In the genomic region with DNA sequence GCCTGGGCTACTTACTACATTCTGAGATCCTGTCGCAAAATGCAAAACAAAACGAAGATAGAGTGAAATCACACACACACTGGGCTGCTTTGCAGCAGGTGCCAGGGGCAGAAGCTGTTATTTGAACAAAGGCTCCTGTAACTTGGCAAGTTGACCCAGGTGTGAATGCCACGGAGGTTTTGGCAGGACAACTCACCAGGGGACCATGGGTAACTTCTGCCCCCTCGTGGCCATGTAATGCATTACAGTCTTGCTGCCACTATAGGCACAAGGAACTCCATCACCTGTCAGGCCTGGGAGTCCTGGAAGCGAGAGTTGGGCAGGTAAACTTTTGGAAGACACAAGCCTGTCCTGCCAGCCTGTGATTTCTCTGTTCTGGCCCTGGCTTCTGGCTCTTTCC, we compare ENCODE assay signal across 9 mouse cellular contexts. TPM values are rescaled to one million over a fixed set of nuclear protein-coding genes. Genes with fewer than 3 reads are reported as not detected.
DNase-seq lines count a peak whose midpoint lies in the region; ATAC-seq and TF ChIP-seq lines count a peak whose summit lies in the region.
"Had no signal": no experiment of that assay in that cellular context is flagged by ENCODE, and none has a peak within 500 bp of the region (broad histone marks: within the 10 kb centered on the region; RNA-seq: fewer than 3 reads in every experiment).

No protein-coding gene starts in this region.

- peak; percentile 85 for DNase-seq in 3T3-L1 (ENCODE audit: low read depth, low spot score)
- DNase-seq in CH12.LX (ENCODE audit: extremely low read depth): peak; percentile 75
- DNase-seq in c-Kit-positive CD71-negative TER-119-negative erythroid progenitor cells, embryonic 14.5 days (ENCODE audit: low read depth): peak; percentile 73
- DNase-seq in gastrocnemius, adult 8-10 months (ENCODE audit: low spot score in 2 of 2): peak; percentile 74 to 80
- DNase-seq in layer of hippocampus, adult 11-12 months (ENCODE audit: low spot score): peak; percentile 86
- peak; percentile 70 for DNase-seq in right cerebral cortex, postnatal 25 days
- DNase-seq in urinary bladder, postnatal 10 days (ENCODE audit: low spot score): peak; percentile 66

- H3K36me3 ChIP-seq in CH12.LX (replicated peaks in 1 of 2; ENCODE audit: control insufficient read depth in 1 of 2, insufficient read depth in 1 of 2, low read length in 1 of 2): no peaks in the 10 kb centered on the region
- H3K36me3 ChIP-seq in lung, embryonic 16.5 days (ENCODE audit: control insufficient read depth, insufficient read depth, low read length): peaks cover 30% of the 10 kb centered on the region

- TF ChIP-seq POLR2A in CH12.LX (IDR thresholded peaks at IDR 0.05; ENCODE audit: low read depth, low read length): no peak

- no peak for ATAC-seq in lung, embryonic 16.5 days (ENCODE audit: low read depth)

- H3K4me1 ChIP-seq in CH12.LX (ENCODE audit: control insufficient read depth in 1 of 2, insufficient read depth in 2 of 2): peaks cover 4 to 20% of the 10 kb centered on the region in 2 experiments; a peak in 3 of 4 replicates
- H3K4me1 ChIP-seq in lung, embryonic 16.5 days (replicated peaks; ENCODE audit: control insufficient read depth, insufficient read depth, low read length): peaks cover 67% of the 10 kb centered on the region

- no peak overlapping the region for H3K9ac ChIP-seq in CH12.LX (ENCODE audit: insufficient read depth, low read depth)
- H3K9ac ChIP-seq in lung, embryonic 16.5 days (ENCODE audit: low read length): no peak overlapping the region

- 18% methylated on average over 5 of the region's 5 CpGs for WGBS in lung, embryonic 16.5 days

- in situ Hi-C loops in CH12.LX (cut with MboI; ENCODE audit: low pct_ligation_motif_present, low pct_unique_long_range_greater_than_20kb, low sequenced_read_pairs): loop anchor here (10.0 kb wide), 1 partner anchor 224 kb away; no protein-coding TSS in a partner anchor

- no peaks in the 10 kb centered on the region for H3K79me2 ChIP-seq in CH12.LX (replicated peaks; ENCODE audit: control insufficient read depth, extremely low read depth, insufficient read depth, poor library complexity, severe bottlenecking)

- no peaks in the 10 kb centered on the region for H3K9me3 ChIP-seq in CH12.LX (replicated peaks; ENCODE audit: low read length)
- H3K9me3 ChIP-seq in lung, embryonic 16.5 days (ENCODE audit: control insufficient read depth, low read length): no peaks in the 10 kb centered on the region

- no peak for TF ChIP-seq EP300 in CH12.LX (IDR thresholded peaks at IDR 0.05; ENCODE audit: low read length)

- no peak overlapping the region for H3K4me3 ChIP-seq in CH12.LX (replicated peaks in 1 of 3; ENCODE audit: low read depth in 2 of 3, low read length in 2 of 3, poor library complexity in 1 of 3)
- H3K4me3 ChIP-seq in lung, embryonic 16.5 days (ENCODE audit: low read length): no peak overlapping the region

- dilution Hi-C loops in CH12.LX (cut with MboI; ENCODE audit: extremely low pct_ligation_motif_present, extremely low pct_unique_long_range_greater_than_20kb, low sequenced_read_pairs): loop anchor here (25.0 kb wide), 1 partner anchor 111 kb away; no protein-coding TSS in a partner anchor

- TF ChIP-seq RAD21 in CH12.LX (IDR thresholded peaks at IDR 0.05; ENCODE audit: low read depth, low read length): peak; percentile 82

- no peak overlapping the region; the same call in 1 of the 2 replicates for H3K4me2 ChIP-seq in CH12.LX (ENCODE audit: insufficient read depth, low read depth, poor library complexity, severe bottlenecking)
- H3K4me2 ChIP-seq in lung, embryonic 16.5 days (ENCODE audit: low read depth, low read length): no peak overlapping the region

- peaks cover 92% of the 10 kb centered on the region for H3K27me3 ChIP-seq in CH12.LX (replicated peaks)
- no peaks in the 10 kb centered on the region for H3K27me3 ChIP-seq in lung, embryonic 16.5 days (ENCODE audit: control insufficient read depth, insufficient read depth, low read depth, low read length)

- H3K27ac ChIP-seq in CH12.LX (ENCODE audit: insufficient read depth, low read depth): no peak overlapping the region
- peak overlapping the region; percentile 32; the same call in 1 of the 2 replicates for H3K27ac ChIP-seq in lung, embryonic 16.5 days (ENCODE audit: low read length)

- peak; percentile 74 to 87 for TF ChIP-seq CTCF in CH12.LX (conservative IDR thresholded peaks at IDR 0.05 in 1 of 2, IDR thresholded peaks at IDR 0.05 in 1 of 2; ENCODE audit: low read depth in 2 of 2, low read length in 2 of 2)

TF ChIP-seq in CH12.LX, 34 proteins besides CTCF, POLR2A, EP300 and RAD21:
- TF ChIP-seq SMC3 (IDR thresholded peaks at IDR 0.05; ENCODE audit: low read depth, low read length): peak; percentile 88
- no peak for TF ChIP-seq MEF2A (IDR thresholded peaks at IDR 0.05; ENCODE audit: borderline replicate concordance, low read depth, low read length)

RNA-seq across cellular contexts. Expression of a gene that starts 6.0 kb away (rescaled TPM):
- not detected in 2 replicates for total RNA-seq in CH12.LX (2012; rRNA removed)
- total RNA-seq in CH12.LX (2014; rRNA removed): not detected in 2 replicates
- polyA plus RNA-seq in CH12.LX (2012; ENCODE audit: insufficient read length, low read depth): not detected in 2 replicates
- 1 to 10 TPM; 4.1 to 7.3 (median 6.2) TPM for total RNA-seq in gastrocnemius, adult 8-10 months (2022)
- polyA plus RNA-seq in lung, embryonic 16.5 days (2015; fragmentation: Nextera tagmentation; extraction: Ambion mirVana): 113 TPM in 2 replicates

RNA-seq across cellular contexts. Expression of a gene that starts 6.9 kb away (rescaled TPM):
- total RNA-seq in CH12.LX (2012; rRNA removed) (not detected in 2 replicates), CH12.LX (2014; rRNA removed) (not detected in 2 replicates)
- polyA plus RNA-seq in CH12.LX (2012; ENCODE audit: insufficient read length, low read depth): not detected in 2 replicates
- not detected for total RNA-seq in gastrocnemius, adult 8-10 months (2022)
- polyA plus RNA-seq in lung, embryonic 16.5 days (2015; fragmentation: Nextera tagmentation; extraction: Ambion mirVana): 1.0 and 1.2 TPM in 2 replicates
- total RNA-seq: gastrocnemius, postnatal 4 days had no signal

RNA-seq across cellular contexts. Expression of a gene that starts 28.5 kb away (rescaled TPM):
- total RNA-seq in CH12.LX (2012; rRNA removed) (13.7 and 14.1 TPM in 2 replicates), CH12.LX (2014; rRNA removed) (4.6 and 5.7 TPM in 2 replicates)
- polyA plus RNA-seq in CH12.LX (2012; ENCODE audit: insufficient read length, low read depth): 23.5 and 24.5 TPM in 2 replicates
- total RNA-seq in gastrocnemius, adult 8-10 months (2022): 10 to 100 TPM; 41.8 to 44.9 (median 43.5) TPM
- 58.3 and 63.1 TPM in 2 replicates for polyA plus RNA-seq in lung, embryonic 16.5 days (2015; fragmentation: Nextera tagmentation; extraction: Ambion mirVana)

RNA-seq across cellular contexts. Expression of a gene that starts 45.6 kb away (rescaled TPM):
- total RNA-seq in CH12.LX (2012; rRNA removed) (0.08 TPM in 1 of 2 replicates, not detected in the other), CH12.LX (2014; rRNA removed) (not detected in 2 replicates)
- polyA plus RNA-seq in CH12.LX (2012; ENCODE audit: insufficient read length, low read depth): not detected in 2 replicates
- total RNA-seq in gastrocnemius, adult 8-10 months (2022): 1 to 10 TPM; 3.4 to 6.0 (median 4.4) TPM
- 6.1 and 6.2 TPM in 2 replicates for polyA plus RNA-seq in lung, embryonic 16.5 days (2015; fragmentation: Nextera tagmentation; extraction: Ambion mirVana)

RNA-seq across cellular contexts. Expression of a gene that starts 51.0 kb away (rescaled TPM):
- 0.25 and 0.50 TPM in 2 replicates for total RNA-seq in CH12.LX (2012; rRNA removed)
- 0.12 and 0.15 TPM in 2 replicates for total RNA-seq in CH12.LX (2014; rRNA removed)
- polyA plus RNA-seq in CH12.LX (2012; ENCODE audit: insufficient read length, low read depth): 0.78 TPM in 1 of 2 replicates, not detected in the other
- total RNA-seq in gastrocnemius, adult 8-10 months (2022): not detected
- polyA plus RNA-seq in lung, embryonic 16.5 days (2015; fragmentation: Nextera tagmentation; extraction: Ambion mirVana): 0.16 and 0.59 TPM in 2 replicates
- total RNA-seq: gastrocnemius, postnatal 4 days had no signal

Comparison
In these comparisons a context has a peak if more than half of its experiments do, and no peak if none do; other contexts are left out.
1. RNA of a gene that starts 6.0 kb away (total RNA-seq): 4.1 to 7.3 TPM in gastrocnemius, adult 8-10 months; not detected in CH12.LX; every median in the first group is over 4 times any median in the second.
2. Peak in every context shown above with its lines, with median percentiles within 50 percentile points of each other: DNase-seq.